Mouse (Mus musculus) layer of hippocampus, adult 2 months (tissue): ENCODE measurements around the gene Ctf1. TPM values are rescaled to one million over a fixed set of nuclear protein-coding genes. Genes with fewer than 3 reads are reported as not detected.

Source experiments
- DNase-seq, 2 experiments: peaks; one replicate each; pipeline ENCODE4 v3.0.0; 2022; ENCODE audit warnings: low spot score in 2 of 2
- H3K27ac ChIP-seq: fragments of 200-600 bp; 2 replicates; pipeline ENCODE4 v1.8.1; 2022
- H3K4me3 ChIP-seq: fragments of 200-600 bp; 2 replicates; pipeline ENCODE4 v1.8.1; 2022; ENCODE audit warnings: mild to moderate bottlenecking
- CTCF ChIP-seq: fragments of 200-600 bp; conservative IDR thresholded peaks from 2 replicates; pipeline ENCODE4 v1.8.1; 2022; ENCODE audit warnings: antibody characterized with exemption, mild to moderate bottlenecking, moderate library complexity
- long read RNA-seq, 2 experiments: library from polyadenylated mRNA; stranded (forward); transcript quantifications; one replicate each; pipeline ENCODE4 v2.0.0; 2021; ENCODE audit warnings: borderline mapping rate in 2 of 2
- total RNA-seq, 2 experiments: library from RNA; stranded (reverse); gene quantifications; 2 replicates each; pipeline ENCODE4 v1.2.3; 2021

Gene Ctf1
- total RNA-seq = 1 to 10 TPM; 1.9 to 3.1 TPM
- long read RNA-seq, experiment 1, partial matches to known transcripts = 0 of 3 reads
- long read RNA-seq, experiment 1, other reads (novel, unspliced or antisense) = 0 of 3 reads
- long read RNA-seq, experiment 2, partial matches to known transcripts = 0 of 4 reads
- long read RNA-seq, experiment 2, other reads (novel, unspliced or antisense) = 0 of 4 reads

DNA sequence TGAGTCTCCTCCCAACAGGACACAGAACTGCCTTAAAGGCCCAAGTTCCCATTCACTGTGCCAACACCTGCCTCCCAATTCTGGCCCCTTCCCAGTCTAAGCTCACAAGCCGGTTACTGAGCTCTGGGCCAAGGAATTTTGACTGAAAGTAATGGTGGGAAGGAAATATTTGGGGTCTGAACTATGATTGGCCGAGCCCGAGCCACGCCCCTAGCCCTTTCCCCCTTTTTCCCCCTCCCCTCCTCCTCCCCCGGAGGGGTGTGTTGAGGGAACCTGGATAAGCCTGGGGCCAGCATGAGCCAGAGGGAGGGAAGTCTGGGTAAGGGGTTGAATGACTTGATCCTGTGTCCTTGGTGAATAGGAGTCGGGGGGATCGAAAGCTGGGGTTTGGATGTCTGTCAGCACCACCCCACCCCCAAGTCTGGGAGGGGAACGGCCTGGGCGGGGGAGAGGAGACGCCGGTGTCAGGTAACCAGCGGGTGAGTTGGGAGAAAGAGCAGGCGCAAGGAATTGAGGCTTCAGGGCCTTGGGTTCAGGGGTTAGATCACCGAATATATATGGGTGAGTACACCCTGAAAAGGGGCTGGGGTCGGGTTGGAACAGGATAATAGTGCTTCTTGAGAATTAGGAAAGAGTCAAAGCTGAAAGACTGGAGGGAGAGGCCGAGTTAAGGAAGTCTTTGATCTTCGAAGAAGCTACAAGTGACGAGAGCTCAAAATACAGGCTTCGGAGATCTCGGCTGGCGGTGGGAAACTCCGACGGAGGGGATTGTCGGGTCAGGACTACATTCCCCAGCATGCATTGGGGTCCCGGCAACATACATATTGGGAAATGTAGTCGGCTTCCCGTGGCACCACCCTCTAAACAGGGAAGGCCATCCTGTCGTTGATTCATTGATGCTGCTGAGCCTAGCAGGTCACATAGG lies at the start of gene Ctf1:
Ctf1 (plus strand) TSS at position 276 of the 925 bp plus-strand sequence.
- TF ChIP-seq CTCF = no peak
- peak within 1 kb of the TSS; percentile 73 for H3K27ac ChIP-seq
- peak within 1 kb of the TSS; percentile 49 for H3K4me3 ChIP-seq
- peak; percentile 77 to 83 for DNase-seq

DNA sequence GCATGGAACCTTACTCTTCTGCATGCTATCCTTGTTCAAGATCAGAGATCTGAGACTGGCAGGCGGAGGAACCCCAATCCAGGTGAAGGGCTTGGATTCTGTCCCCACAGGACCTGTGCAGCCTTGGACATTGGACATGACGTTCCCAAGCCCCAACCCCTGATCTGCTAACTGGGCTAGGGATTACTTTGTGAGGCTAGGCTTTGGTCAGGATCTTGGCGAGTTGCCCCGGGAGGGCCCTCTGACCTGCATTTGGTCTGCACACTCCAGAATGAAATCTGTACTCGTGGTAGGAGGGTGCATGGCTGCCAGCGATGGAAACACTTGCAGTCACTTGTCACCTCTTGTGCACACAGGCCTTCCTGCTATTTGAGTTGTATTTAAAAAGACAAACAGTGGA lies 49.6 kb upstream of the Ctf1 start:
- no peak for DNase-seq
- no peak for TF ChIP-seq CTCF
- H3K27ac ChIP-seq = no peak overlapping the region
- no peak overlapping the region for H3K4me3 ChIP-seq

DNA sequence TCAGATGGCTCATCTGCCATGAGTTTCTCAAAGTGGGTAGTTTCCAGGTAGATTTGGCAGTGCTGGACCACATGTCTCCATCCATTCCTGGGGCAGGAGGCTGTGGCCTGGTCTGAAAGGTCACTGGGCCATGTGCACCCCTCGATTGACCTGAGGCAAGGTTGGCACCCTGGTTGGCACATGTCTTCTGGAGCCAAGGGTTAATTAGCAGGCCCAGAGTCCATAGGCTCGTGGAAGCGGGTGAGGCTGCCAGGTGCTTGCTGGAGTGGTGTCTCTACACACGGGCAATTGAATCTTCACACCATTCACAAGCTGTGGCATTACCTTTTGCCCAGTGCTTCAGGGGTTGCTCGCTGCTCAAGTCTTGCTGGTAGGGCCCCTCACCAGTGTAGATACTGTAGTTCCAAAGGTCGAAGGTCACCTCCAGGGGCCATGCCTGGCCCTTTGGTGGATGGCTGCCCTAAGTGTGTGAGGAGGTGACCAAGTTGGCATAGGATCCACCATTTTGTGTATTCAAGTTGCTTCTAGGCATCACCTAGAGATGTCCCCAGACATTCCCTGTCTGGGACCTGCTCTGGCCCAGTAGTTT lies 46.4 kb upstream of the Ctf1 start:
- DNase-seq = no peak
- Histone ChIP-seq H3K4me3 (no peak overlapping the region), H3K27ac (no peak overlapping the region)
- TF ChIP-seq CTCF = no peak

DNA sequence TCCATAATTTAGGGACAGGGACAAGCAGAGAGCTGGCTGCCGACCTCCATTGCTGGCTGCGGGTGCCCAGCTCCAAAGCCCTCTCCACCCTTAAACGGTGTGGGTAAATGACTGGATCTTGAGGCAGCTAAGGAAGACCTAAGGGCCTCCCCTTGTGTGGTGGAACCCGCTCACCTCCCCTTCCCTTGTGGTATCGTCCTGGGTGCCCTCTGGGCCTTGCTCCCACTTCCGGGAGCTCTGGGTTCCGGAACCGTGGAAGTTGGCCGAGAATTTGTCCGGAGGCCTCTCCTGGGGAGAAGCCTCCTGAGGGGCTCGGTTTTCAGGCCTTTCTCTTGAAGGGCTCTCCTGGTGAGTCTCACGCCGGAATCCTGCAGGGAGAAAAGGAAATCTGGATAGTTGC lies 45.9 kb upstream of the Ctf1 start:
- no peak for TF ChIP-seq CTCF
- no peak for DNase-seq
- H3K4me3 ChIP-seq = no peak overlapping the region
- H3K27ac ChIP-seq = peak overlapping the region; percentile 61

DNA sequence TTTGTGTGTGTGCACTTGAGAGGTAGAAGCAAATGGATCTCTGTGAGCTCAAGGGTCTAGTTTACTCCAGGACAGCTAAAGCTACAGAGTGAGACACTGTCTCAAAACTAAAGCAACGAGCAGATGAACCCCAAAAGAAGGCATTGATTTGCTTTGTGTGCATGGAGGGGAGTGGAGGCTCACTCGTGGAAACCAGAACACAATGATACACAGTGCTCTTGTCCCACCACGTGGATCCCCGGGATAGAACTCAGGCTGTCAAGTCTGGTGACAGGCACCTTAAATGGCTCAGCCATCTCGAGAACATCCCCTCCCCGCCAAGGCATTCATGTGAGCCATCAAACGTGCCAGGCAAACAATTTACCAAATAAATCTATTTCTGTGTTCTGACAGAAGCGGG lies 45.4 kb upstream of the Ctf1 start:
- H3K4me3 ChIP-seq = no peak overlapping the region
- DNase-seq = peak; percentile 24 to 30
- H3K27ac ChIP-seq = peak overlapping the region; percentile 61
- no peak for TF ChIP-seq CTCF

DNA sequence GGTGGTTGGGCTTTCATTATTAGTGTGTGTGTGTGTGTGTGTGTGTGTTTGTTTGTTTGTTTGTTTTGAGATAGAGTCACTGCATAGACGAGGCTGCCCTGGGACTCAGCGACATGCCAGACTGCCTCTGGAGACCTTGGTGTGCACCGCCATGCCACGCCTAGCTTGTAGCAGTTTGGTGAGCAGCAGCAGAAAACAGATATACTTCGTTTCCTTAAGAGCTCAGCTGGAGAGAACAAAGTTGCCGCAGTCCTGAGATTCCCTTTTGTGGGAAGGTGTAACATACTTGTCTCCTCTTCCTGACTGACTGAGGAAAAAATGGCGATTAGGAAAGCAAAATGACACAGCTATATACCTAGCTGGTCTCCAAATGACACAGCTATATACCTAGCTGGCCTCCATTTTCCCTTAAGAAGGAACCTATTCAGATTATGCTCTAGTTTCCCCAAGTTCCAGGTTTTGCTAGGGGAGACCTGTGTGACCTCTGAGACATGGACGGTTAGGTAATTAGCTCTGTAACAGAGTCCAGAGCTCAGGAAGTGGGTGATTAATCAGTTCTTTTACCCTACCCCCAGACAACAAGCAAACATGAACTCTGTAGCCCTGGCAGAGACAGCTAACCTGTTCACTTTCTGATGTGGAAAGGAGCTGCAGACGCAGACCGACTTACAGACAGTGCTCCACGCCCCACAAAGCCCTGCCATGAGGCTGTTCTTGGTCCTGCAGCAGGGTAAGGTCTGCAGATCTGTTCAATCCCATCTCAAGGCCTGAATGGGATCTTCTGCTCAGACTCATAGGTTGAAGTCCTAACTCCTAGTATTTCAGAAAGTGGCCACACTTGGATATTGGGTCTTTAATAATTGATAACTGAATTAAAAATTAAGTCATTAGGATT lies 40.4 kb upstream of the Ctf1 start:
- no peak for TF ChIP-seq CTCF
- no peak for DNase-seq
- no peak overlapping the region for H3K27ac ChIP-seq
- H3K4me3 ChIP-seq = no peak overlapping the region

DNA sequence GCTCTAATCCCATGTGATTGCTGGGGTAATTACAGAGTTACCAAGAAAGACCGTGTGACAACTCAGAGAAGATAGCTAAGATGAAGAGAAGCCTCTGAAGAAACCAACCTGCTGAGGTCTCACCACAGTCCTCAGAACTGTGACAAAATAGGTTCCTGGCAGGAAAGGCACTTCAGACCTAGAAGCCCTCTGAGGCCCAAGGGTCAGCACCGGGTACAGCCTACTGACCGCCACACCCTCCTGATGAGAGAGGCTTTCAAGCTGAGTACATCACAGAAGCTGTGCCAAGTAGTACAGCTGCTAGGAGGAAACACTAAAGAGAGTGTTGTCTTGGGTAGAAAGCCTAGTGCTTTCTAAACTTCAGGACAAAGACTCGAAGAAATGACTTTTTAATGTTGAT lies 39.8 kb upstream of the Ctf1 start:
- Histone ChIP-seq H3K27ac (no peak overlapping the region), H3K4me3 (no peak overlapping the region)
- no peak for DNase-seq
- no peak for TF ChIP-seq CTCF

DNA sequence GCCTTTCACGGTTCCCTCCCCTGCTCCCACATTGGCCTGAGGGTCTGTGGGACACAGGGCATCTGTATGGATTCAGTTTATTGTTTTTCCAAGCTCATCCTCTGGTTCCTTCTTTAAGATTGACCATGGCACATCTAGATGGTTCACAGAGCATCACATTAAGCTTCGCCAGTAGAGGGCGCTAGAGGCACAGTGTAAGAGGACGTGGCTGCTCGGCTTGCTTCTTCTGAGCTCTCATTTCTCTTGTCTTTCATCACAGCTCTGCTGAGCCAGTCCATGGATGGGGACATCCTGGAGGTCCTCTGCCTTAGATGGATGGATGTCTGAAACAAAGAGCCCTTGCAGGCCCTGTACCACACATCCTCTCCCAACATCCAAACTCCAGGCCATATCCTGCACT lies 37.6 kb upstream of the Ctf1 start:
- H3K4me3 ChIP-seq = no peak overlapping the region
- peak; percentile 94 for TF ChIP-seq CTCF
- DNase-seq = peak; percentile 87 to 89
- H3K27ac ChIP-seq = peak overlapping the region; percentile 51; the same call in 1 of the 2 replicates

DNA sequence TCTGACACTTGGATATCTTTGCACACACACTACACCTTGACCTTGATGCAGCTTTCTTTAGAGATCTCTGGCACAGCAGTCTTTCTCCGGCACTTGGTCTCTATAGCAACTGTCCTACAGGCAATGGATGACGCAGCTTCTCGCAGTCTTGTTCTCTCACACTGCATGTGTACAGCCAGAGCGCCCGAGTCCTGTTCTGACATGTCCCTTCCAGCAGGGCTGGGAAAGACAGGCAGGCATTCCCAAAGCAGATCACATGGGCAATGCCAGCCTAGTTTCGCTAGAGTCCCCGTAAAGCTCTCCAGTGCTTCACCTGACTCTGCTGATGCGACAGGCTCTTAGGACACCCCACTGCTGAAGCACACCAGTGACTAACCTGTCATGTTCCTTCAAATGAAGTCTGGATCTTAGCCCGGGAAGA lies 37.1 kb upstream of the Ctf1 start:
- peak overlapping the region; percentile 51; the same call in 1 of the 2 replicates for H3K27ac ChIP-seq
- DNase-seq = peak; percentile 20 to 32
- no peak for TF ChIP-seq CTCF
- H3K4me3 ChIP-seq = no peak overlapping the region

DNA sequence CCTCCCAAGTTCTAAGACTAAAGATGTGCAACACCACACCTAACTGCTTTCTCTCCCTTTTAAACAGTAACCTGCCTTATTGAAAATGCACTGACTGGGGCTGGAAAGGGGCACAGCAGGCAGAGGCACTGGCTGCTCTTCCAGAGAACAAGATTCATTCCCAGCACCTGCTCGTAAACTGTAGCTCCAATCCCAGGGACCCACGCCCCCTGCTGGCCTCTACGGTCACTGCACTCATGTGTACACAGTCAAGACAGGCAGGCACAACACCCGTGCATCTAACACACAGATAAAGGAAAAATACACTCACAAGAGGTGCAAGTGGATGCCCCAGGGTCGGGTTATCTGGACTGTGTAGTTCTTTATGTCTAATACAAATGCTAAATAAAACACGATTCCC lies 35.5 kb upstream of the Ctf1 start:
- no peak for DNase-seq
- Histone ChIP-seq H3K27ac (no peak overlapping the region), H3K4me3 (no peak overlapping the region)
- TF ChIP-seq CTCF = peak; percentile 75

DNA sequence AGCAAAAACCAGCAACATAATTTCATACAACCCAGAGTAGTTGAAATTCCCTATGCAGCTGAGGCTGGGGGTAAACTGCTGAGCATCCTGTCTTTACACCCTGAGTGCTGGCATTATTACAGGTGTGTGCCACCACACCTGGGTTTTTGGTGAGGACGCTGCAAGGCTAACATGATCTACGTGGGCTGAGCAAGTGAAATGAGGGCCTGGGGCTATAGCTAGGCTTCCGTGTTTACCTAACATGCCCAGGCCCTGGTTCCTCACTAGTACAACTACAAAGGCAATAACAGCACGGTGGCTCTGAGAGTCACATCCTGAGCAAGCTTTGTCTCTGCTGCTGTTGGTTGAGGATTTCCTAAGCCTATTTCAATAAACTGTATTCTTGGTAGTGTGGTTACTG lies 34.9 kb upstream of the Ctf1 start:
- Histone ChIP-seq H3K27ac (no peak overlapping the region), H3K4me3 (no peak overlapping the region)
- DNase-seq = no peak
- TF ChIP-seq CTCF = no peak

DNA sequence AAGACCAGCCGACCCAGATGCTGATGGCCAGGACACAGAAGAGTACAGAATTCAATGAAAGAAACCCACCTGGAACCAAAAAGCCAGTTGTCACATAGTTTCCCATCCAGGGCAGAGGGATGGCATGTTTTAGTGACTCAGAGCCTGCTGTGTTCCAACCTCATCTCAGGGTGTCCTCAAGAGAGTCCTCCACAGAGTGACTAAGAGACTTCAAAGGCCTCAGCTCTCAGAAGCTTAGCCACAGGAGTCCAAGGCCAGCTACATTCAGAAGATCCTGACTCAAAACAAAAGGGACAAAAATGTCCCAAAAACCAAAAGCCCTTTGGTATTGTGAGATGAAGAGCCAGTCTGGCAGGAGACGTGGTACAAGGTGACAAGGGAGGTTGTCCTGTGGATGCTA lies 33.7 kb upstream of the Ctf1 start:
- Histone ChIP-seq H3K4me3 (no peak overlapping the region), H3K27ac (no peak overlapping the region)
- no peak for TF ChIP-seq CTCF
- no peak for DNase-seq
